Comparison of ENCODE assay signal across 10 mouse cellular contexts in genomic region chr6:85190671-85191070, GRCm38 (mm10). TPM values are rescaled to one million over a fixed set of nuclear protein-coding genes. Genes with fewer than 3 reads are reported as not detected.
A peak's percentile ranks its signal among the peaks of the same experiment; 100 is the strongest.
DNase-seq lines count a peak whose midpoint lies in the region; ATAC-seq lines count a peak whose summit lies in the region.
"Had no signal": no experiment of that assay in that cellular context is flagged by ENCODE, and none has a peak within 500 bp of the region (broad histone marks: within the 10 kb centered on the region; RNA-seq: fewer than 3 reads in every experiment).

No protein-coding gene starts in this region.

- H3K9ac ChIP-seq in midbrain, embryonic 12.5 days (replicated peaks): 0 out of 2 replicates have a peak overlapping the region, but pooled peaks have one; percentile 37

- DNase-seq in heart, embryonic 10.5 days (ENCODE audit: low spot score): no peak
- no peak for DNase-seq in heart, postnatal 14 days
- DNase-seq in R1 (ENCODE audit: low read depth, low spot score): peak; percentile 45
- peak; percentile 69 for DNase-seq in hindbrain, embryonic 10.5 days (ENCODE audit: low spot score)
- DNase-seq in left cerebral cortex, postnatal 10 days (ENCODE audit: extremely low spot score in 1 of 2, low spot score in 2 of 2): no peak
- DNase-seq in adrenal gland, postnatal 25 days: no peak

- no peaks in the 10 kb centered on the region for H3K9me3 ChIP-seq in heart, embryonic 10.5 days
- no peaks in the 10 kb centered on the region for H3K9me3 ChIP-seq in hindbrain, embryonic 10.5 days
- no peaks in the 10 kb centered on the region for H3K9me3 ChIP-seq in midbrain, embryonic 12.5 days

- intact Hi-C loops in heart, postnatal 14 days (cut with DNase I): no loop called here
- intact Hi-C loops in left cerebral cortex, postnatal 10 days (cut with DNase I): no loop called here

- H3K4me3 ChIP-seq in heart, embryonic 10.5 days: peak overlapping the region; percentile 55
- peak overlapping the region; percentile 45 for H3K4me3 ChIP-seq in hindbrain, embryonic 10.5 days
- H3K4me3 ChIP-seq in midbrain, embryonic 12.5 days: peak overlapping the region; percentile 35

- H3K27me3 ChIP-seq in heart, embryonic 10.5 days (ENCODE audit: insufficient read depth, poor library complexity, severe bottlenecking): peaks cover 100% of the 10 kb centered on the region
- peaks cover 100% of the 10 kb centered on the region for H3K27me3 ChIP-seq in hindbrain, embryonic 10.5 days (ENCODE audit: insufficient read depth, poor library complexity, severe bottlenecking)
- peaks cover 97% of the 10 kb centered on the region for H3K27me3 ChIP-seq in midbrain, embryonic 12.5 days

- ATAC-seq in midbrain, embryonic 12.5 days (ENCODE audit: low FRiP score, low read depth): no peak
- ATAC-seq in frontal cortex, adult (ENCODE audit: low TSS enrichment): no peak
- ATAC-seq: inflammation-experienced regulatory T-cells, adult 6 months had no signal

- under 1% methylated on average over 13 of the region's 13 CpGs for WGBS in heart, embryonic 10.5 days
- 2% methylated on average over 13 of the region's 13 CpGs for WGBS in hindbrain, embryonic 10.5 days
- WGBS in midbrain, embryonic 12.5 days: 1% methylated on average over 13 of the region's 13 CpGs

- no peaks in the 10 kb centered on the region for H3K36me3 ChIP-seq in heart, embryonic 10.5 days
- no peaks in the 10 kb centered on the region for H3K36me3 ChIP-seq in hindbrain, embryonic 10.5 days
- no peaks in the 10 kb centered on the region for H3K36me3 ChIP-seq in midbrain, embryonic 12.5 days

- peak overlapping the region; percentile 51 for H3K4me2 ChIP-seq in midbrain, embryonic 12.5 days (replicated peaks)

- no peak overlapping the region for H3K27ac ChIP-seq in heart, embryonic 10.5 days
- no peak overlapping the region for H3K27ac ChIP-seq in hindbrain, embryonic 10.5 days
- no peak overlapping the region for H3K27ac ChIP-seq in midbrain, embryonic 12.5 days (replicated peaks)

- peaks cover 46% of the 10 kb centered on the region for H3K4me1 ChIP-seq in heart, embryonic 10.5 days
- H3K4me1 ChIP-seq in hindbrain, embryonic 10.5 days (replicated peaks): peaks cover 52% of the 10 kb centered on the region
- H3K4me1 ChIP-seq in midbrain, embryonic 12.5 days: peaks cover 55% of the 10 kb centered on the region

RNA-seq across cellular contexts. Expression of gene Emx1, which starts 3.4 kb away (rescaled TPM):
- 0.15 and 0.85 TPM in 2 replicates for polyA plus RNA-seq in heart, embryonic 10.5 days (2016; fragmentation: Nextera tagmentation; extraction: Ambion mirVana)
- not detected for total RNA-seq in heart, postnatal 14 days (2021)
- polyA plus RNA-seq in hindbrain, embryonic 10.5 days (2016; fragmentation: Nextera tagmentation; extraction: Ambion mirVana): 0.52 and 1.0 TPM in 2 replicates
- polyA plus RNA-seq in midbrain, embryonic 12.5 days (2016; fragmentation: Nextera tagmentation; extraction: Ambion mirVana): 3.3 and 7.9 TPM in 2 replicates
- total RNA-seq in left cerebral cortex, postnatal 10 days (2021): 10 to 100 TPM; 40.6 to 46.0 TPM
- not detected in 2 replicates for total RNA-seq in adrenal gland, postnatal 25 days (2021)
- total RNA-seq: neutrophil, adult 5-6 weeks had no signal
- polyA plus RNA-seq: inflammation-experienced regulatory T-cells, adult 6 months had no signal

RNA-seq across cellular contexts. Expression of gene Spr, which starts 53.1 kb away (rescaled TPM):
- 57.2 and 69.2 TPM in 2 replicates for polyA plus RNA-seq in heart, embryonic 10.5 days (2016; fragmentation: Nextera tagmentation; extraction: Ambion mirVana)
- total RNA-seq in heart, postnatal 14 days (2021): 10 to 100 TPM; 57.3 to 58.7 TPM
- polyA plus RNA-seq in hindbrain, embryonic 10.5 days (2016; fragmentation: Nextera tagmentation; extraction: Ambion mirVana): 53.8 and 66.2 TPM in 2 replicates
- 24.6 and 33.4 TPM in 2 replicates for polyA plus RNA-seq in midbrain, embryonic 12.5 days (2016; fragmentation: Nextera tagmentation; extraction: Ambion mirVana)
- total RNA-seq in left cerebral cortex, postnatal 10 days (2021): 10 to 100 TPM; 39.0 to 41.6 TPM
- 64.3 and 81.8 TPM in 2 replicates for total RNA-seq in adrenal gland, postnatal 25 days (2021)

Comparison
In these comparisons a context has a peak if more than half of its experiments do, and no peak if none do; other contexts are left out.
1. DNase-seq: peak in R1 (single experiment) and hindbrain, embryonic 10.5 days (single experiment); none in heart, embryonic 10.5 days (single experiment), heart, postnatal 14 days (0 of 2), left cerebral cortex, postnatal 10 days (0 of 2) and adrenal gland, postnatal 25 days (single experiment).
2. RNA of gene Emx1, which starts 3.4 kb away (total RNA-seq): 40.6 to 46.0 TPM in left cerebral cortex, postnatal 10 days; not detected in heart, postnatal 14 days and not detected in adrenal gland, postnatal 25 days; every median in the first group is over 10 times any median in the second.
3. Peak in every context shown above with its lines, with median percentiles within 50 percentile points of each other: H3K4me3 ChIP-seq.